Mouse (Mus musculus) heart, postnatal 14 days (tissue): ENCODE results near the gene Vmn1r199. TPM values are rescaled to one million over a fixed set of nuclear protein-coding genes. Genes with fewer than 3 reads are reported as not detected.
"Not testable (repeated sequence)": the region's sequence is repeated elsewhere in the genome, so short reads cannot be mapped to it uniquely, and the experiment has no call there.

Experiments
- DNase-seq, 2 experiments: peaks; one replicate each; pipeline ENCODE4 v3.0.0; 2021 to 2022
- intact Hi-C: fragments of 180-260 bp; cut with DNase I; formaldehyde crosslinking; loops from one replicate; pipeline ENCODE4 v1.15.1; 2025
- long read RNA-seq, 2 experiments: library from polyadenylated mRNA; stranded (forward); transcript quantifications; one replicate each; pipeline ENCODE4 v2.0.0; 2021
- total RNA-seq, 2 experiments: library from RNA; stranded (reverse); gene quantifications; 2 replicates each; pipeline ENCODE4 v1.2.3; 2021

Gene Vmn1r199
- not detected for total RNA-seq
- long read RNA-seq, experiment 1, result 0 reads
- long read RNA-seq, experiment 2, result 0 reads

- intact Hi-C loops, result no loop called here
- DNase-seq, result no peak
Observed at GRCm38 (mm10) chr13:22379518-22379917, at the start of gene Vmn1r199. Gene Vmn1r199 (plus strand): TSS chr13:22379818.

- intact Hi-C loops, result no loop called here
- DNase-seq, result no peak
Observed at GRCm38 (mm10) chr13:22333269-22333668, 46.3 kb upstream of the Vmn1r199 start.

- intact Hi-C loops, result no loop called here
- no peak for DNase-seq
Observed at GRCm38 (mm10) chr13:22335565-22335964, 44.1 kb upstream of the Vmn1r199 start.

- intact Hi-C loops, result no loop called here
- DNase-seq, result no peak
Observed at GRCm38 (mm10) chr13:22350064-22350463, 29.6 kb upstream of the Vmn1r199 start, which contains the start of gene Vmn1r198. Gene Vmn1r198 (plus strand): TSS chr13:22350364.

- intact Hi-C loops, result no loop called here
Observed at GRCm38 (mm10) chr13:22350813-22351212, 28.8 kb upstream of the Vmn1r199 start.

GRCm38 (mm10) chr13:22381128-22381527 lies 1.5 kb downstream of the Vmn1r199 start:
- intact Hi-C loops, result not testable (repeated sequence)
- peak in 1 of 2 experiments; percentile 23 for DNase-seq

More at GRCm38 (mm10) chr13:22350813-22351212, 28.8 kb upstream of the Vmn1r199 start:
- no peak for DNase-seq

- no peak for DNase-seq
- intact Hi-C loops, result no loop called here
Observed at GRCm38 (mm10) chr13:22383401-22383800, 3.8 kb downstream of the Vmn1r199 start.

- DNase-seq, result no peak
- intact Hi-C loops, result no loop called here
Observed at GRCm38 (mm10) chr13:22387050-22387449, 7.4 kb downstream of the Vmn1r199 start.

GRCm38 (mm10) chr13:22390073-22390472 lies 10.5 kb downstream of the Vmn1r199 start, which contains the start of gene Vmn1r200:
Gene Vmn1r200 (plus strand): TSS chr13:22390373.
- intact Hi-C loops, result no loop called here

GRCm38 (mm10) chr13:22402978-22403377 lies 23.4 kb downstream of the Vmn1r199 start:
- intact Hi-C loops, result no loop called here

More at GRCm38 (mm10) chr13:22390073-22390472, 10.5 kb downstream of the Vmn1r199 start, which contains the start of gene Vmn1r200:
- DNase-seq, result no peak

More at GRCm38 (mm10) chr13:22402978-22403377, 23.4 kb downstream of the Vmn1r199 start:
- DNase-seq, result no peak

Other genes starting within 250 kb of the Vmn1r199 start
- not detected for gene Vmn1r191, start 195.8 kb upstream of the Vmn1r199 start, total RNA-seq
- not detected for gene Vmn1r192, start 188.7 kb upstream of the Vmn1r199 start, total RNA-seq
- not detected for gene Vmn1r193, start 156.7 kb upstream of the Vmn1r199 start, total RNA-seq
- gene Vmn1r194, start 135.6 kb upstream of the Vmn1r199 start, total RNA-seq, result not detected
- not detected for gene Vmn1r195, start 109.3 kb upstream of the Vmn1r199 start, total RNA-seq
- not detected for gene Vmn1r196, start 89.9 kb upstream of the Vmn1r199 start, total RNA-seq
- gene Vmn1r197, start 55.2 kb upstream of the Vmn1r199 start, total RNA-seq, result not detected
- not detected for gene Vmn1r198, start 29.5 kb upstream of the Vmn1r199 start, total RNA-seq
- gene Vmn1r200, start 10.6 kb downstream of the Vmn1r199 start, total RNA-seq, result not detected
- gene Vmn1r201, start 92.1 kb downstream of the Vmn1r199 start, total RNA-seq, result not detected
- gene Vmn1r202, start 125.6 kb downstream of the Vmn1r199 start, total RNA-seq, result under 1 TPM in 1 of 2 experiments, not detected in 1; 0.05 TPM
- gene Vmn1r203, start 138.3 kb downstream of the Vmn1r199 start, total RNA-seq, result not detected
- not detected for gene Vmn1r204, start 173.4 kb downstream of the Vmn1r199 start, total RNA-seq
- not detected for gene Vmn1r205, start 213.2 kb downstream of the Vmn1r199 start, total RNA-seq
- not detected for gene Vmn1r206, start 244.4 kb downstream of the Vmn1r199 start, total RNA-seq